Mouse (Mus musculus): ENCODE results near the gene Car6. TPM values are rescaled to one million over a fixed set of nuclear protein-coding genes. Genes with fewer than 3 reads are reported as not detected.

The Car6 gene
- total and polyA plus RNA-seq, 3 experiments, result not detected

DNA sequence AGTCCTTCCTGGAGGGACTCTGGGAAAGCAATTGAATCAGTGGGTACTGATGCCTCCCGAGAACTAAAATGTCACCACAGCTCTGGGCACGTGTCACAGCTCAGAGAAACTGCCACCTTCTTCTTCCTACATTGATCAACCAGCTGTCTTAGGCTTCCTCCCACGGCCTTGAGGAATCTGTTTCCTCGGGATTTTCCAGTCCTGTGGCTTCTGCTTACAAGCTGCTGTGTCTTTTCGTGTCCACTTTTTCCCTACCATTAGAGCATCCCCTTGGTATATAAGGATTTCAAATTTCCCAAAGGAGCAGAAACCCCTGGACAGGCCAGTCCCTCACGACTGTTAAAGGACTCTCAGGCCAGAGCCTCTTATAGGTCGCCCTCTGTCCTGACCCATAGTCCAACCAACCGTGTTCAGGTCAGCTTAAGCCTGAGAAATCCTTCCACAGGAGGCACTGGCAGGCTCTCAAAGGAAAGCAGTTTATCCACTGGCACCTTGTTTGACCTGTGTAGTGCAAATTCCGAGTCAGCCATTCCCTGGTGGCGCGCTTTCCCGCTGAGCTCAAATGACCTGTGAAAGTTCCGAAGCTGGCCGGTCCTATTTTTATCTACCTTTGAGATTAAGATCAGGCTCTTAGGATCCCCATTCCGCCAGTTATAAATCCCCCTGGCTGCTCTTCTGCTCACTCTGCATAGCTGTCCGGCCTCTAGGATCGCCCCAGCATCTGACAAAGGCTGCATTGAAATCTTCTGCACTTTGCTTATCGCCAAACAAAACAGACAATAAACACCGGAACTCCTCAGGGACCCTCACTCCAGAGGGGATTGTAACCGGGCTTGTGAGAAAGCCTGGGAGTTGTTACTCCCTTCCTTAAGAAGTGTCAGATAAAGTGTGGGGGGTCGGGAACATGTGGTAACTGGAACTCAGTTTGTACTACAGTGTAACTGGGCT lies 29.6 kb upstream of the Car6 start:
- no peak for TF ChIP-seq KAT2A (IDR thresholded peaks at IDR 0.05; ENCODE audit: insufficient replicate concordance, low read length)
- TF ChIP-seq EP300 (IDR thresholded peaks at IDR 0.05; ENCODE audit: low read length), result no peak
- no peak for TF ChIP-seq ZNF384 (IDR thresholded peaks at IDR 0.05; ENCODE audit: low read depth, low read length)
- TF ChIP-seq ELF1 (IDR thresholded peaks at IDR 0.05; ENCODE audit: low read depth, low read length), result no peak
- TF ChIP-seq JUN (IDR thresholded peaks at IDR 0.05; ENCODE audit: insufficient read depth, low read depth, low read length), result no peak
- no peak for TF ChIP-seq USF2 (conservative IDR thresholded peaks at IDR 0.05; ENCODE audit: low read depth, low read length)
- TF ChIP-seq TBP (conservative IDR thresholded peaks at IDR 0.05; ENCODE audit: low read depth, low read length), result no peak
- TF ChIP-seq IRF4 (IDR thresholded peaks at IDR 0.05; ENCODE audit: low read depth, low read length), result no peak
- no peak for TF ChIP-seq HCFC1 (IDR thresholded peaks at IDR 0.05; ENCODE audit: low read depth, low read length)
- no peak for TF ChIP-seq NRF1 (IDR thresholded peaks at IDR 0.05; ENCODE audit: low read depth, low read length)
- no peak for TF ChIP-seq ZMIZ1 (IDR thresholded peaks at IDR 0.05; ENCODE audit: low read depth, low read length)
- no peak for TF ChIP-seq UBTF (IDR thresholded peaks at IDR 0.05; ENCODE audit: low read depth, low read length)
- no peak for TF ChIP-seq MXI1 (IDR thresholded peaks at IDR 0.05; ENCODE audit: low read depth, low read length)
- TF ChIP-seq ETS1 (conservative IDR thresholded peaks at IDR 0.05; ENCODE audit: low read depth, low read length), result no peak
- no peak for TF ChIP-seq TCF12 (IDR thresholded peaks at IDR 0.05; ENCODE audit: low read depth, low read length)
- no peak for TF ChIP-seq RCOR1 (conservative IDR thresholded peaks at IDR 0.05; ENCODE audit: low read depth, low read length)
- no peak for TF ChIP-seq MYC (IDR thresholded peaks at IDR 0.05; ENCODE audit: low read depth, low read length)
- TF ChIP-seq BHLHE40 (IDR thresholded peaks at IDR 0.05; ENCODE audit: low read depth, low read length), result no peak
- Histone ChIP-seq H3K4me1 (ENCODE audit: control insufficient read depth in 1 of 2, insufficient read depth in 2 of 2) (peaks cover 3 to 56% of the 10 kb centered on the region in 2 experiments), H3K36me3 (replicated peaks in 1 of 2; ENCODE audit: control insufficient read depth in 1 of 2, insufficient read depth in 1 of 2, low read length in 1 of 2) (no peaks in the 10 kb centered on the region), H3K27ac (ENCODE audit: insufficient read depth, low read depth) (no peak overlapping the region), H3K4me3 (replicated peaks in 1 of 3; ENCODE audit: low read depth in 2 of 3, low read length in 2 of 3, poor library complexity in 1 of 3) (no peak overlapping the region), H3K9ac (ENCODE audit: insufficient read depth, low read depth) (no peak overlapping the region), H3K9me3 (replicated peaks; ENCODE audit: low read length) (no peaks in the 10 kb centered on the region), H3K4me2 (ENCODE audit: insufficient read depth, low read depth, poor library complexity, severe bottlenecking) (no peak overlapping the region), H3K27me3 (replicated peaks) (no peaks in the 10 kb centered on the region), H3K79me2 (replicated peaks; ENCODE audit: control insufficient read depth, extremely low read depth, insufficient read depth, poor library complexity, severe bottlenecking) (no peaks in the 10 kb centered on the region)
- no peak for DNase-seq (ENCODE audit: extremely low read depth)
- in situ Hi-C loops (cut with MboI; ENCODE audit: low pct_ligation_motif_present, low pct_unique_long_range_greater_than_20kb, low sequenced_read_pairs), result no loop called here
- dilution Hi-C loops (cut with MboI; ENCODE audit: extremely low pct_ligation_motif_present, extremely low pct_unique_long_range_greater_than_20kb, low sequenced_read_pairs), result no loop called here
